Mouse (Mus musculus): Measurements from ENCODE around the gene Tpm4. TPM values are rescaled to one million over a fixed set of nuclear protein-coding genes. Genes with fewer than 3 reads are reported as not detected.
A peak's percentile ranks its signal among the peaks of the same experiment; 100 is the strongest.

The Tpm4 gene
- polyA plus RNA-seq, 1 experiment from 2014 or later, result 874 TPM

DNA sequence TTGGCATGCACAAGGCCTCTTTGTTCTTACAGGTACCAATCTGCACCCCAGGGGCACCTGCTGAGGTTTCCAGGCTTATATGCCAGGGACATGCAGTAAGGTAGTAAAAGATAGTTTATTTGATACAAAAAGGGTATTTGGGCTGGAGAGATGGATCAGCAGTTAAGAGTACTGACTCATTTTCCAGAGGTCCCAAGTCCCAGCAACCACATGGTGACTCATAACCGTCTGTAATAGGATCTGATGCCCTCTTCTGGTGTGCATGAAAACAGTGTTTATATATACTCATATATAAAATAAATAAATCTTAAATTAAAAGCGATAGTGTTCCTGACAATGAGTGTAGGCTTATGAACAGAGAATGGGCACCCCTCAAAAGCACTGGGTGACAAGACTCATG, 23.3 kb downstream of the Tpm4 start:
- no peak for DNase-seq (ENCODE audit: low spot score)
- H3K27ac ChIP-seq (replicated peaks; ENCODE audit: low read depth, low read length), result no peak overlapping the region
- no peak overlapping the region for H3K9ac ChIP-seq (replicated peaks; ENCODE audit: low read length)
- H3K4me1 ChIP-seq (ENCODE audit: control insufficient read depth, insufficient read depth, low read length), result no peaks in the 10 kb centered on the region; the same call in none of the 2 replicates
- 91% methylated on average over 2 of the region's 2 CpGs for WGBS
- no peaks in the 10 kb centered on the region for H3K36me3 ChIP-seq (replicated peaks; ENCODE audit: control insufficient read depth, insufficient read depth, low read depth, low read length)
- no peaks in the 10 kb centered on the region for H3K27me3 ChIP-seq (ENCODE audit: control insufficient read depth, insufficient read depth, low read length)
- ATAC-seq (replicated peaks; ENCODE audit: insufficient number of reproducible peaks, low FRiP score, low TSS enrichment, low read depth), result no peak
- H3K4me3 ChIP-seq (ENCODE audit: low read depth, low read length), result no peak overlapping the region
- no peaks in the 10 kb centered on the region for H3K9me3 ChIP-seq (replicated peaks; ENCODE audit: control insufficient read depth, low read length)
- H3K4me2 ChIP-seq (ENCODE audit: low read depth, low read length), result no peak overlapping the region

GRCm38 (mm10) chr8:72158726-72159125, 24.0 kb downstream of the Tpm4 start:
- no peak overlapping the region for H3K27ac ChIP-seq (replicated peaks; ENCODE audit: low read depth, low read length)
- no peak for ATAC-seq (replicated peaks; ENCODE audit: insufficient number of reproducible peaks, low FRiP score, low TSS enrichment, low read depth)
- H3K9me3 ChIP-seq (replicated peaks; ENCODE audit: control insufficient read depth, low read length), result no peaks in the 10 kb centered on the region
- H3K36me3 ChIP-seq (replicated peaks; ENCODE audit: control insufficient read depth, insufficient read depth, low read depth, low read length), result no peaks in the 10 kb centered on the region
- no peaks in the 10 kb centered on the region; the same call in none of the 2 replicates for H3K4me1 ChIP-seq (ENCODE audit: control insufficient read depth, insufficient read depth, low read length)
- no peak overlapping the region for H3K4me2 ChIP-seq (ENCODE audit: low read depth, low read length)
- no peak overlapping the region for H3K4me3 ChIP-seq (ENCODE audit: low read depth, low read length)
- WGBS, result 86% methylated on average over 3 of the region's 3 CpGs
- no peaks in the 10 kb centered on the region for H3K27me3 ChIP-seq (ENCODE audit: control insufficient read depth, insufficient read depth, low read length)
- no peak for DNase-seq (ENCODE audit: low spot score)
- H3K9ac ChIP-seq (replicated peaks; ENCODE audit: low read length), result no peak overlapping the region

DNA sequence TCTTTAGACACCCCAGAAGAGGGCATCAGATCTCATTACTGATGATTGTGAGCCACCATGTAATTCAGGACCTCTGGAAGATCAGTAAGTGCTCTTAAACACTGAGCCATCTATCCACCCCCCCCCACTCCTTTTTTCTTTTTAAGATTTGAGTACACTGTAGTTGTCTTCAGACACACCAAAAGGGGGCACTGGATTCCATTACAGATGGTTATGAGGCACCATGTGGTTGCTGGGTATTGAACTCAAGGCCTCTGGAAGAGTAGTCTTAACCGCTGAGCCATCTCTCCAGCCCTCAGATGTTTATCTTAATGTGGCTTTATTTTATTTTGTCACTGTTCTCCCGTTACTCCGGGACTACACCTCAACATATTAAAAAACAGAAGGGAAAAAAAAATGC, 25.2 kb downstream of the Tpm4 start:
- WGBS, result 67% methylated on average over 3 of the region's 3 CpGs

GRCm38 (mm10) chr8:72160707-72161697, 26.2 kb downstream of the Tpm4 start, which contains the start of gene Rab8a:
Gene Rab8a (plus strand): TSS chr8:72161200.
- under 1% methylated on average over 82 of the region's 82 CpGs for WGBS
- no peaks in the 10 kb centered on the region for H3K27me3 ChIP-seq (ENCODE audit: control insufficient read depth, insufficient read depth, low read length)

More for the DNA sequence above, 25.2 kb downstream of the Tpm4 start:
- H3K36me3 ChIP-seq (replicated peaks; ENCODE audit: control insufficient read depth, insufficient read depth, low read depth, low read length), result no peaks in the 10 kb centered on the region
- no peak overlapping the region for H3K4me3 ChIP-seq (ENCODE audit: low read depth, low read length)
- H3K27ac ChIP-seq (replicated peaks; ENCODE audit: low read depth, low read length), result no peak overlapping the region
- no peak overlapping the region for H3K9ac ChIP-seq (replicated peaks; ENCODE audit: low read length)
- DNase-seq (ENCODE audit: low spot score) (no peak), ATAC-seq (replicated peaks; ENCODE audit: insufficient number of reproducible peaks, low FRiP score, low TSS enrichment, low read depth) (no peak)
- H3K4me2 ChIP-seq (ENCODE audit: low read depth, low read length), result peak overlapping the region; percentile 44
- H3K4me1 ChIP-seq (ENCODE audit: control insufficient read depth, insufficient read depth, low read length), result no peaks in the 10 kb centered on the region; the same call in none of the 2 replicates
- H3K9me3 ChIP-seq (replicated peaks; ENCODE audit: control insufficient read depth, low read length), result no peaks in the 10 kb centered on the region
- no peaks in the 10 kb centered on the region for H3K27me3 ChIP-seq (ENCODE audit: control insufficient read depth, insufficient read depth, low read length)

GRCm38 (mm10) chr8:72162821-72163220, 28.0 kb downstream of the Tpm4 start:
- H3K4me1 ChIP-seq (ENCODE audit: control insufficient read depth, insufficient read depth, low read length), result no peaks in the 10 kb centered on the region; the same call in none of the 2 replicates
- ATAC-seq (replicated peaks; ENCODE audit: insufficient number of reproducible peaks, low FRiP score, low TSS enrichment, low read depth), result no peak
- no peak overlapping the region for H3K4me3 ChIP-seq (ENCODE audit: low read depth, low read length)

More at GRCm38 (mm10) chr8:72160707-72161697, 26.2 kb downstream of the Tpm4 start, which contains the start of gene Rab8a:
- no peaks in the 10 kb centered on the region for H3K9me3 ChIP-seq (replicated peaks; ENCODE audit: control insufficient read depth, low read length)
- no peaks in the 10 kb centered on the region for H3K36me3 ChIP-seq (replicated peaks; ENCODE audit: control insufficient read depth, insufficient read depth, low read depth, low read length)
- ATAC-seq (replicated peaks; ENCODE audit: insufficient number of reproducible peaks, low FRiP score, low TSS enrichment, low read depth) (peak; percentile 99), DNase-seq (ENCODE audit: low spot score) (peak; percentile 100)
- H3K4me3 ChIP-seq (ENCODE audit: low read depth, low read length), result peak within 1 kb of the TSS; percentile 76
- 0 out of 2 replicates have a peak within 1 kb of the TSS, but pooled peaks have one; percentile 52 for H3K27ac ChIP-seq (replicated peaks; ENCODE audit: low read depth, low read length)
- H3K4me1 ChIP-seq (ENCODE audit: control insufficient read depth, insufficient read depth, low read length), result no peaks in the 10 kb centered on the region; the same call in none of the 2 replicates
- peak within 1 kb of the TSS; percentile 62 for H3K4me2 ChIP-seq (ENCODE audit: low read depth, low read length)
- H3K9ac ChIP-seq (replicated peaks; ENCODE audit: low read length), result peak within 1 kb of the TSS; percentile 81

DNA sequence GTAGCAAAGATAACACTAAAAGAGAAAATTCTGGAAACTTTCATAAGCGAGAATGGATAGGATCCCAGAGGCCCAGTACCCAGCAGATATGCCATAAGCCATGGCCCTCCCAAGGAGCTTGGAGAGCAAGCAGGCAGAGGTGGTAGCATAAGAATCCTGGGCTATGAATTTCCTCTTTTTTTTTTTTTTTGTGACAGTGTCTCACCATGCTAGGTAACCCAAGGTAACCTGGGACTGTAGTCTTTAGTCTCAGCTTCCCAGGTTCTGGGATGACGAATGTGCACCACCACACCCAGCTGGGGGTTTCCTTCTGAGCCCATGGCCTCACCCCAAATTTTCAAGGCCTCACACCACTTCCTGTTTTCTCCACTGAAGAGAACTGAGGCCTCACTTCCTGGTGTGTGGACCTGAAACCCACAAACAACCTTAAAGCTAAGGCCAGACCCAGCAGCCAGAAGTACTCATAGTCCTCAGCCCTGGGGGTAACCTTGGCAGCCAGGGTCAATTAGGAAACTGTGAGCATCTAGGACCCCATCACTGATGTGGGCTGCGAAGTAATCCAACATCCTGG, 34.4 kb downstream of the Tpm4 start:
- Histone ChIP-seq H3K4me1 (ENCODE audit: control insufficient read depth, insufficient read depth, low read length) (no peaks in the 10 kb centered on the region), H3K9me3 (replicated peaks; ENCODE audit: control insufficient read depth, low read length) (no peaks in the 10 kb centered on the region), H3K36me3 (replicated peaks; ENCODE audit: control insufficient read depth, insufficient read depth, low read depth, low read length) (peaks cover 13% of the 10 kb centered on the region), H3K27ac (replicated peaks; ENCODE audit: low read depth, low read length) (no peak overlapping the region), H3K27me3 (ENCODE audit: control insufficient read depth, insufficient read depth, low read length) (no peaks in the 10 kb centered on the region), H3K9ac (replicated peaks; ENCODE audit: low read length) (no peak overlapping the region), H3K4me3 (ENCODE audit: low read depth, low read length) (no peak overlapping the region), H3K4me2 (ENCODE audit: low read depth, low read length) (no peak overlapping the region)
- DNase-seq (ENCODE audit: low spot score), result no peak
- ATAC-seq (replicated peaks; ENCODE audit: insufficient number of reproducible peaks, low FRiP score, low TSS enrichment, low read depth), result no peak
- 84% methylated on average over 3 of the region's 3 CpGs for WGBS

More at GRCm38 (mm10) chr8:72162821-72163220, 28.0 kb downstream of the Tpm4 start:
- H3K27me3 ChIP-seq (ENCODE audit: control insufficient read depth, insufficient read depth, low read length), result no peaks in the 10 kb centered on the region
- H3K9me3 ChIP-seq (replicated peaks; ENCODE audit: control insufficient read depth, low read length), result no peaks in the 10 kb centered on the region
- DNase-seq (ENCODE audit: low spot score), result no peak
- no peak overlapping the region for H3K4me2 ChIP-seq (ENCODE audit: low read depth, low read length)
- no peak overlapping the region for H3K27ac ChIP-seq (replicated peaks; ENCODE audit: low read depth, low read length)
- H3K9ac ChIP-seq (replicated peaks; ENCODE audit: low read length), result no peak overlapping the region
- no peaks in the 10 kb centered on the region for H3K36me3 ChIP-seq (replicated peaks; ENCODE audit: control insufficient read depth, insufficient read depth, low read depth, low read length)

DNA sequence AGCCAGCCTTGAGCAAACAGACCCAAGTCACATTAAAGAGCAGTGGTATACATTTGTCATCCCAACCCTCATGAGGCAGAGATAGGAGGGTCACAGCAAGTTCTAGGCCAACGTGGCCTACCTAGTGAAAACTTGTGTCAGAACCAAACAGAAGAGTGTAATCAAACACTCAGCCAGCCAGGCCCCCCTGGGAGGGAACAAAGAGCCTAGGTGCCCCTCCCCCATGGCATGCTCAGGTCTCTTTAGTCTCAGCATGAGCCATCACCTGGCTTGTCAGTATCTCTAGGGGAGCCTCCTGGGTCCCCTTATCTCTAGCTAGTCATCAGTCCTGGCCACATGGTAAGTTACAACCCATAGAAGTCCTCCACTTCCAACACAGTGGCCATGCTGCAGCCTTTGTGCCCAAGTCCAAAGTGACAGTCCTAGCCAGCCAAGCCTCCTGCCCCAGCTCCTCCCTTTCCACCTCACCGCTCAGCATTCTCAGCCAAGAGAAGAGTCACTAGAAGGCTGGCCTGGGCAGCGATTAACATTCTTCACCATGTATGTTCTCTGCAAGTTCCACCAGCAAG, 35.0 kb downstream of the Tpm4 start:
- Histone ChIP-seq H3K27ac (replicated peaks; ENCODE audit: low read depth, low read length) (no peak overlapping the region), H3K9me3 (replicated peaks; ENCODE audit: control insufficient read depth, low read length) (no peaks in the 10 kb centered on the region), H3K36me3 (replicated peaks; ENCODE audit: control insufficient read depth, insufficient read depth, low read depth, low read length) (peaks cover 13% of the 10 kb centered on the region), H3K4me1 (ENCODE audit: control insufficient read depth, insufficient read depth, low read length) (no peaks in the 10 kb centered on the region), H3K27me3 (ENCODE audit: control insufficient read depth, insufficient read depth, low read length) (no peaks in the 10 kb centered on the region), H3K4me2 (ENCODE audit: low read depth, low read length) (no peak overlapping the region), H3K9ac (replicated peaks; ENCODE audit: low read length) (no peak overlapping the region), H3K4me3 (ENCODE audit: low read depth, low read length) (no peak overlapping the region)
- ATAC-seq (replicated peaks; ENCODE audit: insufficient number of reproducible peaks, low FRiP score, low TSS enrichment, low read depth) (no peak), DNase-seq (ENCODE audit: low spot score) (no peak)
- WGBS, result 81% methylated on average over 3 of the region's 3 CpGs
